Mouse (Mus musculus) ES-E14 (cell line): ENCODE data around the gene C2cd2. TPM values are rescaled to one million over a fixed set of nuclear protein-coding genes. Genes with fewer than 3 reads are reported as not detected.

ENCODE experiments used
- DNase-seq: peaks from one replicate; pipeline ENCODE4 v3.0.0-alpha.2; 2013; ENCODE audit warnings: low read depth, low spot score
- H3K27ac ChIP-seq: 2 replicates; pipeline ENCODE4 v1.5.1; 2012; ENCODE audit warnings: low read depth, mild to moderate bottlenecking, low read length, moderate library complexity, mixed read lengths; ENCODE audit not compliant: poor library complexity, insufficient read depth, severe bottlenecking
- H3K36me3 ChIP-seq: 2 replicates; pipeline ENCODE4 v1.6.1; 2012; ENCODE audit warnings: mild to moderate bottlenecking, low read length, moderate library complexity, mixed read lengths; ENCODE audit not compliant: control insufficient read depth, poor library complexity, insufficient read depth, severe bottlenecking
- H3K4me1 ChIP-seq, 2 experiments: fragments of 150-350 bp in 1 of 2; sonication (generic) in 1 of 2; 2 replicates each; pipeline ENCODE4 v1.6.1; 2012; ENCODE audit warnings: low read length in 2 of 2, mild to moderate bottlenecking in 1 of 2, mixed read lengths in 1 of 2; ENCODE audit not compliant: control insufficient read depth in 2 of 2, insufficient read depth in 2 of 2, poor library complexity in 1 of 2
- H3K4me3 ChIP-seq, 2 experiments: fragments of 150-350 bp in 1 of 2; sonication (generic) in 1 of 2; 2 replicates each; pipeline ENCODE4 v1.5.1; 2012; ENCODE audit warnings: low read length in 2 of 2, low read depth in 1 of 2, mild to moderate bottlenecking in 1 of 2, mixed read lengths in 1 of 2; ENCODE audit not compliant: insufficient read depth in 1 of 2, poor library complexity in 1 of 2, severe bottlenecking in 1 of 2
- H3K9ac ChIP-seq: 2 replicates; pipeline ENCODE4 v1.6.1; 2012; ENCODE audit warnings: low read depth, mild to moderate bottlenecking, low read length, mixed read lengths; ENCODE audit not compliant: poor library complexity, insufficient read depth, severe bottlenecking
- H3K9me3 ChIP-seq: fragments of 150-350 bp; sonication (generic); 2 replicates; pipeline ENCODE4 v1.6.1; 2012; ENCODE audit warnings: low read depth, mild to moderate bottlenecking, low read length; ENCODE audit not compliant: control insufficient read depth, insufficient read depth
- CHD2 ChIP-seq: IDR thresholded peaks from 2 replicates; pipeline ENCODE4 v1.6.1; 2014; ENCODE audit warnings: mild to moderate bottlenecking, low read depth, low read length, inconsistent platforms
- HCFC1 ChIP-seq: IDR thresholded peaks from 2 replicates; pipeline ENCODE4 v1.6.1; 2012; ENCODE audit warnings: low read length, inconsistent platforms, borderline replicate concordance; ENCODE audit not compliant: insufficient read depth
- MAFK ChIP-seq: IDR thresholded peaks from 2 replicates; pipeline ENCODE4 v1.6.1; 2014; ENCODE audit warnings: mild to moderate bottlenecking, low read depth, low read length, inconsistent platforms; ENCODE audit not compliant: insufficient read depth
- ZC3H11A ChIP-seq: IDR thresholded peaks from 2 replicates; pipeline ENCODE4 v1.6.1; 2012; ENCODE audit warnings: low read depth, mild to moderate bottlenecking, inconsistent platforms, low read length, borderline replicate concordance
- ZNF384 ChIP-seq: IDR thresholded peaks from 2 replicates; pipeline ENCODE4 v1.6.1; 2012; ENCODE audit warnings: low read depth, low read length, inconsistent platforms
- in situ Hi-C, 2 experiments: fragments of 600-800 bp; cut with MboI; formaldehyde crosslinking; loops; one replicate each; pipeline ENCODE4 v1.15.1; 2025; ENCODE audit warnings: low sequenced_read_pairs in 2 of 2, inconsistent platforms in 1 of 2; ENCODE audit not compliant: unreplicated experiment in 2 of 2
- total RNA-seq: library from RNA; depleted of rRNA; stranded (reverse); fragments of 300-350 nt; gene quantifications from 2 replicates; pipeline ENCODE4 v1.2.3, GENCODE M21; 2012

Gene C2cd2
- total RNA-seq, 1 experiment, result 8.1 TPM

GRCm38 (mm10) chr16:97874376-97874775, 88.0 kb downstream of the C2cd2 start:
- Histone ChIP-seq H3K9ac (no peak overlapping the region), H3K9me3 (no peaks in the 10 kb centered on the region), H3K4me3 (no peak overlapping the region), H3K27ac (no peak overlapping the region), H3K4me1 (peaks cover 0 to 4% of the 10 kb centered on the region in 2 experiments; a peak in 1 of 4 replicates), H3K36me3 (no peaks in the 10 kb centered on the region)
- in situ Hi-C loops, result no loop called here
- TF ChIP-seq ZC3H11A, result no peak
- no peak for TF ChIP-seq ZNF384
- TF ChIP-seq CHD2, result no peak
- no peak for TF ChIP-seq MAFK
- DNase-seq, result no peak

- H3K9me3 ChIP-seq, result no peaks in the 10 kb centered on the region
- no peak overlapping the region for H3K27ac ChIP-seq
- in situ Hi-C loops, result no loop called here
- H3K36me3 ChIP-seq, result no peaks in the 10 kb centered on the region
- no peak for TF ChIP-seq HCFC1
- TF ChIP-seq MAFK, result no peak
- TF ChIP-seq CHD2, result no peak
- TF ChIP-seq ZC3H11A, result no peak
- no peak for TF ChIP-seq ZNF384
- no peak for DNase-seq
- H3K4me1 ChIP-seq, result peaks cover 0 to 4% of the 10 kb centered on the region in 2 experiments; a peak in 1 of 4 replicates
- H3K9ac ChIP-seq, result no peak overlapping the region
- no peak overlapping the region for H3K4me3 ChIP-seq
These were observed 89.7 kb downstream of the C2cd2 start for GRCm38 (mm10) chr16:97872657-97873056.

- in situ Hi-C loops, result no loop called here
- Histone ChIP-seq H3K36me3 (no peaks in the 10 kb centered on the region), H3K27ac (no peak overlapping the region), H3K9me3 (no peaks in the 10 kb centered on the region), H3K9ac (no peak overlapping the region), H3K4me3 (no peak overlapping the region), H3K4me1 (peaks cover 0 to 4% of the 10 kb centered on the region in 2 experiments; a peak in 1 of 4 replicates)
- no peak for TF ChIP-seq CHD2
- TF ChIP-seq ZNF384, result no peak
- no peak for TF ChIP-seq HCFC1
- TF ChIP-seq ZC3H11A, result no peak
- no peak for TF ChIP-seq MAFK
- DNase-seq, result no peak
These were observed 93.0 kb downstream of the C2cd2 start for GRCm38 (mm10) chr16:97869193-97870102.

GRCm38 (mm10) chr16:97863932-97864467, 98.4 kb downstream of the C2cd2 start:
- H3K27ac ChIP-seq, result no peak overlapping the region
- in situ Hi-C loops, result no loop called here
- TF ChIP-seq ZC3H11A (no peak), CHD2 (no peak), HCFC1 (no peak), ZNF384 (no peak), MAFK (no peak)
- no peak overlapping the region for H3K4me3 ChIP-seq
- no peaks in the 10 kb centered on the region for H3K9me3 ChIP-seq
- H3K9ac ChIP-seq, result no peak overlapping the region
- no peaks in the 10 kb centered on the region for H3K36me3 ChIP-seq
- no peaks in the 10 kb centered on the region for H3K4me1 ChIP-seq
- DNase-seq, result no peak
